Mouse (Mus musculus) C2C12 (cell line): ENCODE measurements at regions not wholly inside any gene's neighbourhood (a gene's known extent, or its start where the extent isn't known, plus 50 kb on each side); places are given as distances from the start of the nearest gene placed in this dataset.

Experiments used
- CEBPB ChIP-seq: IDR thresholded peaks from one replicate; pipeline ENCODE4 v1.6.1; 2011; ENCODE audit warnings: low read depth, mild to moderate bottlenecking, control low read depth, moderate library complexity
- CTCF ChIP-seq: IDR thresholded peaks from one replicate; pipeline ENCODE4 v1.5.1; 2011; ENCODE audit not compliant: control insufficient read depth, insufficient read depth, insufficient read length
- FOSL1 ChIP-seq: IDR thresholded peaks from one replicate; pipeline ENCODE4 v1.8.0; 2011; ENCODE audit warnings: mild to moderate bottlenecking, low read length; ENCODE audit not compliant: poor library complexity, insufficient read depth, severe bottlenecking
- MAX ChIP-seq: IDR thresholded peaks from one replicate; pipeline ENCODE4 v1.6.1; 2011; ENCODE audit warnings: mild to moderate bottlenecking, control low read depth
- MYOD1 ChIP-seq: IDR thresholded peaks from one replicate; pipeline ENCODE4 v1.6.1; 2011; ENCODE audit warnings: low read depth; ENCODE audit not compliant: control insufficient read depth, insufficient read length
- MYOG ChIP-seq: IDR thresholded peaks from one replicate; pipeline ENCODE4 v1.6.1; 2011; ENCODE audit not compliant: control insufficient read depth, insufficient read length; ENCODE audit errors: extremely low read depth
- USF1 ChIP-seq: IDR thresholded peaks from one replicate; pipeline ENCODE4 v1.6.1; 2011; ENCODE audit warnings: low read depth, mild to moderate bottlenecking, control low read depth, moderate library complexity

GRCm38 (mm10) chr10:45806984-45807827 is 229.6 kb downstream of the Hace1 start:
- TF ChIP-seq CTCF (no peak), FOSL1 (no peak), CEBPB (no peak), MAX (no peak), MYOG (no peak), USF1 (no peak), MYOD1 (no peak)
